Mouse (Mus musculus) small intestine, adult 2 months (tissue): Measurements from ENCODE around the gene Bnc1. TPM values are rescaled to one million over a fixed set of nuclear protein-coding genes. Genes with fewer than 3 reads are reported as not detected.
A peak's percentile ranks its signal among the peaks of the same experiment; 100 is the strongest.

Source experiments
- H3K27ac ChIP-seq: fragments of 200-500 bp; 2 replicates; pipeline ENCODE4 v1.5.1; 2012; ENCODE audit warnings: low read depth, low read length, control low read depth, inconsistent platforms; ENCODE audit not compliant: insufficient read depth
- H3K27me3 ChIP-seq: fragments of 200-500 bp; 2 replicates; pipeline ENCODE4 v1.6.1; 2012; ENCODE audit warnings: mild to moderate bottlenecking, moderate library complexity, low read length, inconsistent platforms; ENCODE audit not compliant: control insufficient read depth, insufficient read depth
- H3K36me3 ChIP-seq: fragments of 200-500 bp; 2 replicates; pipeline ENCODE4 v1.6.1; 2012; ENCODE audit warnings: mild to moderate bottlenecking, low read length, control low read depth, inconsistent platforms; ENCODE audit not compliant: control insufficient read depth, insufficient read depth
- H3K4me1 ChIP-seq: fragments of 200-500 bp; 2 replicates; pipeline ENCODE4 v1.6.1; 2012; ENCODE audit warnings: low read length, inconsistent platforms, mixed read lengths; ENCODE audit not compliant: control insufficient read depth, insufficient read depth, insufficient read length
- H3K4me3 ChIP-seq: fragments of 200-500 bp; 2 replicates; pipeline ENCODE4 v1.5.1; 2012; ENCODE audit warnings: low read depth, mild to moderate bottlenecking, control low read depth, inconsistent platforms, low read length, moderate library complexity
- CTCF ChIP-seq: fragments of 200-500 bp; IDR thresholded peaks from 2 replicates; pipeline ENCODE4 v1.5.1; 2012; ENCODE audit warnings: low read depth, mild to moderate bottlenecking, control low read depth, inconsistent platforms, low read length, moderate library complexity, mixed read lengths; ENCODE audit not compliant: insufficient replicate concordance, insufficient read length; ENCODE audit errors: extremely low read depth
- POLR2A ChIP-seq: fragments of 200-500 bp; IDR thresholded peaks from 2 replicates; pipeline ENCODE4 v1.6.1; 2012; ENCODE audit warnings: low read depth, mild to moderate bottlenecking, control low read depth, inconsistent platforms, low read length, moderate library complexity
- WGBS: fragments of 180-500 bp; shearing (Covaris S2); methylation state at CpG from one replicate; pipeline ENCODE4 v1.1.7; 2018; 5-methylcytosine and 5-hydroxymethylcytosine counted together
- polyA plus RNA-seq: library from polyadenylated mRNA; depleted of rRNA; stranded (reverse); fragments of >200 nt; gene quantifications from 2 replicates; pipeline ENCODE4 v1.2.3, GENCODE M21; 2012; rRNA removed

Gene Bnc1
- polyA plus RNA-seq, result 0.05 and 0.17 TPM in 2 replicates

DNA sequence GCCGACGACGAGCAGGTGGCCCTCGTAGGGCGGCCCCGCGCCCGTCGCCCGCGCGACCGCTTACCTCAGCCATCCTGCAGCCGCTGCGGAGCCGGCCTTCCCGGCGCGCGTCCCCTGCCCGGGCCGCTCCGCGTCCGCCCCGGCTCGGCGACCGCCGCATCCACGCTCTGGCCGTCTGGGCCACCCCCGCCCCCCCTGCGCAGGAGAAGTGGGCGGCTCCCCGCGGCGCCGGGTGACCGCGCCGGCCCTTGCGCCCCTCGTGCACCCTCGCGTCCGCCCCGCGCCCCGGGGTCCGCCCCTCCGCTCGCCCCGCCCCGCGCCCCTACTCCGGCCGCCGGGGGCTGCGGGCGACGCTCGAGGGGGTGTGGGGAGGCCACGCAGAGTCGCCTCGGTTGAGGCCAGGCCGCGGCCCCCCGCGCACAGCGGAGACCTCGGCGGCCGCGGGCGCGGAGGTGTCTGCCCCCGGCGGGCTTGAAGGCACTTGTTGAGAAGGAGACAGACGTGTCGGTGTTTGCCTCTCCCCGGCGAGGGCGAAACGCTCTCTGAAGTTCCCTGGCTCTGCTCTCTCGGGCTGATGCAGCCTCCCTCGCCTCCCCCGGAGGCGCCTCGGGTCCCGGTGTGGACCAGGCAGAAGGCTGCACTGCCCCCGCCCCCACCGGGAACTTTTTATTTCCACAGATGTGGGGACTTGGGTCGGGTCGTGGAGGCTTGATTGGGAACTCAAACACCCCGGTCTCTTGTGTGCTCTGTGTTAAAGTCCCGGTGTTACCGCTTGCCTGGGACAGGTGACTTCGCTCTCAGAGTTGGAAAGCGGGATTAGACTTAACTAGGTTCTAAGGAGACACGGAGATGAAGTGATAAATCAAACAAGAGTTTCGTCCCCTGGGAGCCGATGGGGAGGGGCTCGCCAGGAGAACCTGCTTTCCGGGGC is at the start of gene Bnc1:
Bnc1 (minus strand) TSS at position 162 of the 931 bp plus-strand sequence.
- Histone ChIP-seq H3K27ac (no peak within 1 kb of the TSS), H3K36me3 (no peaks in the 10 kb centered on the region), H3K4me1 (peaks cover 6% of the 10 kb centered on the region), H3K27me3 (peaks cover 57% of the 10 kb centered on the region), H3K4me3 (peak within 1 kb of the TSS; percentile 46)
- 2% methylated on average over 99 of the region's 105 CpGs for WGBS
- TF ChIP-seq CTCF, result no peak
- no peak for TF ChIP-seq POLR2A

DNA sequence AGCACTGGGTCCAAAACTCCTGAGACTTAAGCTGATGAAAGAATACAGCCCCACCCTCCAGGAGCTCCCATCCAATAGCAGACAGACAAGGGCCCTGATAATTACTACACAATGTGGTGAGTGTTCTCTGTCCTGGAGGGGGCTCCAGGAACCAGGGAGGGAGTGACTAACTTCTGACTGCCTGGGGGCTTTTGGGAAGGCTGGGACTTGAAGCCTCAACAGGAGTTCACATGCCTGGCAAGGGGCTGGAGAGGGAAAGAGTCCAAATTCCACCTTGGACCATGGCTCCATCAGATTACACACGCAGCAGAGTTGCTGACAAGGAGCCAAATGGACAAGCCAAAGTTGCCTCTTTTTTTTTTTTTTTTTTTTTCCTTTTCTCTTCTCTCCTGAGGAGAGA is 41.3 kb upstream of the Bnc1 start:
- no peaks in the 10 kb centered on the region for H3K36me3 ChIP-seq
- H3K4me1 ChIP-seq, result no peaks in the 10 kb centered on the region
- TF ChIP-seq POLR2A (no peak), CTCF (no peak)
- no peak overlapping the region for H3K27ac ChIP-seq
- H3K27me3 ChIP-seq, result no peaks in the 10 kb centered on the region
- no peak overlapping the region for H3K4me3 ChIP-seq
- WGBS, result 22% methylated on average over 1 of the region's 1 CpGs

DNA sequence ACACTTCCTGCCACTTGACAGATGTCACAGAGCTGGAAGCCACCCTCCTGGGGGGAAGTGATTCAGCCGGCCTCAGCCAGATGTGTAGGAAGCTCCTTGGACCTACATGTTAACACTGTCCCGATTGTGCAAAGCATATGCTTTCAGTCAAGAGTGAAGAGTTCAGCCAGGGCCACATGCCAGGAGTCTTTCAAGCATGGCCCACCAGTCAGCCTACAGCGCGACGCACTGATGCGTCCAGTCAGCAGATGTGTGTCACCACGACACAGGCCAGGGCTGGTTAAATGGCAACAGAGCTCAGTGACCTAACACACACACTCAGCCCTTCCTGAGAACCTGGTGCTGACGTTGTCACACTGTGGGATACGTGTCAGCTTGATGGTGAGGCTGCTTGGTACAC is 37.6 kb upstream of the Bnc1 start:
- TF ChIP-seq CTCF, result no peak
- Histone ChIP-seq H3K4me3 (no peak overlapping the region), H3K27me3 (no peaks in the 10 kb centered on the region), H3K36me3 (no peaks in the 10 kb centered on the region), H3K4me1 (no peaks in the 10 kb centered on the region), H3K27ac (no peak overlapping the region)
- WGBS, result 74% methylated on average over 9 of the region's 9 CpGs

DNA sequence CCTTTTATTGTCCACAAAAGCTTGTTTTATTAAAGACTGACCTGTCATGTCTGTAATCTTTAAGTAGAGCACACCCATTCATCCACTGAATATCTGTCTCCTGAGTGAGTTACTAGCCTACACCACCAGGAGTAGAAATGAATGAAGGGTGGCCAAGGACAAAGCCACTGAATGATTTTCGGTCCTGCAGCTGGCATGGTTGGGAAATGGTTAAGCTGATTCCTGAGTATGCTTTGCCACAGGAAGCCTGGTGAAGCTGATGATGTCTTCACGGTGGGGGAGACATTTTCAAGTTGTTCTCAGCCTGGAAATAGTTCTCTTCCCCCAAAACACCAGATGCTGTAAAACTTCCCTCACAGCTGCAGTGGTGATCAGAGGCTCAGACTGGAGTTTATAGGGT is 33.7 kb upstream of the Bnc1 start:
- Histone ChIP-seq H3K36me3 (no peaks in the 10 kb centered on the region), H3K4me3 (no peak overlapping the region), H3K4me1 (no peaks in the 10 kb centered on the region), H3K27me3 (no peaks in the 10 kb centered on the region), H3K27ac (no peak overlapping the region)
- 50% methylated on average over 2 of the region's 2 CpGs for WGBS
- TF ChIP-seq CTCF, result no peak
- TF ChIP-seq POLR2A, result no peak

DNA sequence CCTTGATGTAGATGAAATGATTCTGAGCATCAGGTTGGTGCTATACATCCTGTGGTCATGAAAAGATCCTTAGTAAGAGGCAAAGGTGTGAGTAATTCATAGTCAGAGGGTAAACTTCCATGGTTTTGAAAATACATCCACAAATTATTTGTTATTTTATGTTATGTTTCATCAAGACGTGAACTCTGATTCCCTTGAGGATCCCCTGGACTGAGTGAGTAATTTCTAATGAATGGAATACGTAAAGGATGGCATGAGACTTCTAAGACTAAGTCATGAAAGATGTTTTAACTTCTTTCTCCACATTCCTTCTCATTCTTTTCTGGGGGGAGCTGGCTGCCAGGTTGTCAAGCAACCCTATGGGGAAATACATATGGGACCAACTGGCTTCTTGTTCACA is 31.6 kb upstream of the Bnc1 start:
- peaks cover 5% of the 10 kb centered on the region; the same call in 1 of the 2 replicates for H3K4me1 ChIP-seq
- WGBS, result 93% methylated on average over 2 of the region's 2 CpGs

DNA sequence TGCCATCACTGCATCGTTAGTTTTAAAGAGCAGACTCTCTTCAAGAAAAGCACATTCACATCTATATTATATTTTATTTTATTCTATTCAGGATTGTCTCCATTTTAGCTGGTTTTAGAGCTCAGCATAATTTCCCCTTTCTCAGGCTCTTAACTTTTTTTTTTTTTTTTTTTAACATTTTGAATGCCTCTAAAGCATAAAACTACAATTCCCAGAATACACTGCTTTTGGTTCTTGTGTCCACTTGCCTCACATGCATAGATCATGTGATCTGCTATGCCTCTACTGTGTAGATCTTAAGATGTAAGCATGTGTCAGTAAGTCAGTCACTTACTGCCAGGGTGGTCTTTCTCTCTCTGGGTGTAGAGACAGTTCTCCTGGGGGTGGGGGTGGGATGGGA is 30.3 kb upstream of the Bnc1 start:
- Histone ChIP-seq H3K27me3 (no peaks in the 10 kb centered on the region), H3K27ac (no peak overlapping the region), H3K4me3 (no peak overlapping the region), H3K36me3 (no peaks in the 10 kb centered on the region), H3K4me1 (peaks cover 12% of the 10 kb centered on the region; the same call in 1 of the 2 replicates)
- no peak for TF ChIP-seq CTCF
- no peak for TF ChIP-seq POLR2A
- 89% methylated on average over 1 of the region's 1 CpGs for WGBS

More for the DNA sequence above, 31.6 kb upstream of the Bnc1 start:
- H3K27me3 ChIP-seq, result no peaks in the 10 kb centered on the region
- H3K27ac ChIP-seq, result no peak overlapping the region
- TF ChIP-seq POLR2A, result no peak
- TF ChIP-seq CTCF, result no peak
- no peak overlapping the region for H3K4me3 ChIP-seq
- no peaks in the 10 kb centered on the region for H3K36me3 ChIP-seq

DNA sequence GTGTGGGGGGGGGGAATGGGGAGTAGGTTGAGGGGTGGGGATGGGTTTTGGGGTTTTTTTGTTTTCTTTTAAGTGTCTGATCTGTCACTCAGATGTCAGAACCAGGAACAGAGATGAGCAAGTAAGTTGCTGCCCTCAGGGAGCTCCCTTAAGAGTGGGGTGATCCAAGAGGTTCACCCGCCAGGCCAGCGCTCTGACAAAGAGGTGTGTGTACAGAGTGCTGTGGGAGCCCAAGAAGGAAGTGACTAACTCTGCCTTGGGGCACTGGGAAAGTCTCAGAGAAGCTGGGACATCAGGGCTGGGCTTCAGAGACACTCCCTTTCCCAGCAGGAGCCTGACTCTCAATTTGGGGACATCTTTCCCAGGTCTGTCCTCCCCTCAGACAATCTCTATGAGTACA is 25.9 kb upstream of the Bnc1 start:
- Histone ChIP-seq H3K4me1 (peaks cover 15% of the 10 kb centered on the region; the same call in 1 of the 2 replicates), H3K36me3 (no peaks in the 10 kb centered on the region), H3K27me3 (no peaks in the 10 kb centered on the region), H3K4me3 (no peak overlapping the region), H3K27ac (peak overlapping the region; percentile 77)
- TF ChIP-seq POLR2A (0 out of 2 replicates have a peak, but pooled peaks have one; percentile 38), CTCF (no peak)
- WGBS, result 46% methylated on average over 2 of the region's 2 CpGs
